8 mouse cellular contexts compared by ENCODE assay signal in genomic region chr7:70356691-70357515, GRCm38 (mm10). TPM values are rescaled to one million over a fixed set of nuclear protein-coding genes. Genes with fewer than 3 reads are reported as not detected.
DNase-seq lines count a peak whose midpoint lies in the region; ATAC-seq and TF ChIP-seq lines count a peak whose summit lies in the region.

No protein-coding gene starts in this region.

- 0 out of 2 replicates have a peak, but pooled peaks cover 4% of the 10 kb centered on the region for H3K27me3 ChIP-seq in hindbrain, embryonic 15.5 days
- H3K27me3 ChIP-seq in midbrain, embryonic 10.5 days (ENCODE audit: low read depth, poor library complexity, severe bottlenecking), result peaks cover 82% of the 10 kb centered on the region

- 23% methylated on average over 3 of the region's 3 CpGs for WGBS in hindbrain, embryonic 15.5 days
- 27% methylated on average over 3 of the region's 3 CpGs for WGBS in midbrain, embryonic 10.5 days

- H3K36me3 ChIP-seq in hindbrain, embryonic 15.5 days, result no peaks in the 10 kb centered on the region
- peaks cover 62% of the 10 kb centered on the region for H3K36me3 ChIP-seq in midbrain, embryonic 10.5 days

- H3K4me3 ChIP-seq in hindbrain, embryonic 15.5 days, result peak overlapping the region; percentile 87
- H3K4me3 ChIP-seq in midbrain, embryonic 10.5 days, result peak overlapping the region; percentile 89

- H3K27ac ChIP-seq in hindbrain, embryonic 15.5 days (replicated peaks), result peak overlapping the region; percentile 97
- peak overlapping the region; percentile 99 for H3K27ac ChIP-seq in midbrain, embryonic 10.5 days (replicated peaks)

- peak overlapping the region; percentile 82 for H3K4me2 ChIP-seq in hindbrain, embryonic 15.5 days

- peak overlapping the region; percentile 94 for H3K9ac ChIP-seq in hindbrain, embryonic 15.5 days

- no peak for TF ChIP-seq CTCF in brain, embryonic 14.5 days (IDR thresholded peaks at IDR 0.05; ENCODE audit: borderline replicate concordance, extremely low read depth, insufficient read depth, insufficient read length)

- no peaks in the 10 kb centered on the region for H3K9me3 ChIP-seq in hindbrain, embryonic 15.5 days
- no peaks in the 10 kb centered on the region for H3K9me3 ChIP-seq in midbrain, embryonic 10.5 days (replicated peaks)

- TF ChIP-seq POLR2A in brain, embryonic 14.5 days (IDR thresholded peaks at IDR 0.05; ENCODE audit: borderline replicate concordance, extremely low read depth, insufficient read depth, insufficient read length, poor library complexity, severe bottlenecking), result no peak

- peak; percentile 85 for DNase-seq in heart, adult 11 months
- DNase-seq in heart, adult 18-20 months, result no peak
- peak; percentile 12 for DNase-seq in brain, embryonic 14.5 days (ENCODE audit: low read depth)
- no peak for DNase-seq in midbrain, embryonic 10.5 days (ENCODE audit: low spot score)
- DNase-seq in layer of hippocampus, adult 11-12 months (ENCODE audit: low spot score), result no peak
- DNase-seq in cerebellum, adult 8-10 months, result no peak

- no peak for ATAC-seq in hindbrain, embryonic 15.5 days (ENCODE audit: low FRiP score, low read depth)
- ATAC-seq in megakaryocyte, adult 5-6 weeks (ENCODE audit: poor library complexity, severe bottlenecking), result no peak

- peaks cover 16% of the 10 kb centered on the region; the same call in 1 of the 2 replicates for H3K4me1 ChIP-seq in hindbrain, embryonic 15.5 days (replicated peaks)
- peaks cover 67% of the 10 kb centered on the region for H3K4me1 ChIP-seq in midbrain, embryonic 10.5 days

RNA-seq across cellular contexts. Expression of gene Nr2f2, which starts 9.6 kb away (rescaled TPM):
- 10 to 100 TPM; 13.6 to 14.8 TPM for total RNA-seq in heart, adult 18-20 months (2021)
- 244 and 291 TPM in 2 replicates for polyA plus RNA-seq in brain, embryonic 14.5 days (2012; rRNA removed)
- polyA plus RNA-seq in hindbrain, embryonic 15.5 days (2015; fragmentation: Nextera tagmentation; extraction: Ambion mirVana), result 87.2 and 90.1 TPM in 2 replicates
- 86.8 and 89.2 TPM in 2 replicates for polyA plus RNA-seq in midbrain, embryonic 10.5 days (2016; fragmentation: Nextera tagmentation; extraction: Ambion mirVana)
- not detected in 2 replicates for total RNA-seq in megakaryocyte, adult 5-6 weeks (2015)
- not detected in 2 replicates for total RNA-seq in megakaryocyte, adult 5-6 weeks (2017)

Comparison
In these comparisons a context has a peak if more than half of its experiments do, and no peak if none do; other contexts are left out.
1. DNase-seq: peak in heart, adult 11 months (single experiment) and brain, embryonic 14.5 days (single experiment); none in heart, adult 18-20 months (0 of 2), midbrain, embryonic 10.5 days (single experiment), layer of hippocampus, adult 11-12 months (single experiment) and cerebellum, adult 8-10 months (single experiment).